Mouse (Mus musculus) neural tube, embryonic 13.5 days (tissue): ENCODE measurements at regions not wholly inside any gene's neighbourhood (a gene's known extent, or its start where the extent isn't known, plus 50 kb on each side); places are given as distances from the start of the nearest gene placed in this dataset.
A peak's percentile ranks its signal among the peaks of the same experiment; 100 is the strongest.

Experiments
- ATAC-seq: fragments of 200-750 bp; cut with Nextera tagmentation; 2 replicates; pipeline ENCODE4 v1.8.0; 2017; ENCODE audit warnings: low read depth, mild to moderate bottlenecking, moderate TSS enrichment, moderate library complexity
- H3K27ac ChIP-seq: fragments of 300-500 bp; sonication (generic); replicated peaks from 2 replicates; pipeline ENCODE4 v1.5.1; 2015; ENCODE audit warnings: moderate library complexity, mild to moderate bottlenecking, inconsistent platforms
- H3K27me3 ChIP-seq: fragments of 300-500 bp; sonication (generic); 2 replicates; pipeline ENCODE4 v1.6.1; 2015; ENCODE audit warnings: mild to moderate bottlenecking, inconsistent platforms
- H3K36me3 ChIP-seq: fragments of 300-500 bp; sonication (generic); 2 replicates; pipeline ENCODE4 v1.6.1; 2015; ENCODE audit warnings: mild to moderate bottlenecking, inconsistent platforms
- H3K4me1 ChIP-seq: fragments of 300-500 bp; sonication (generic); replicated peaks from 2 replicates; pipeline ENCODE4 v1.6.1; 2015; ENCODE audit warnings: inconsistent platforms
- H3K4me2 ChIP-seq: fragments of 300-500 bp; sonication (generic); 2 replicates; pipeline ENCODE4 v1.6.1; 2015; ENCODE audit warnings: inconsistent platforms, mild to moderate bottlenecking, moderate library complexity
- H3K4me3 ChIP-seq: fragments of 300-500 bp; sonication (generic); 2 replicates; pipeline ENCODE4 v1.5.1; 2015; ENCODE audit warnings: mild to moderate bottlenecking, inconsistent platforms
- H3K9ac ChIP-seq: fragments of 300-500 bp; sonication (generic); 2 replicates; pipeline ENCODE4 v1.6.1; 2015; ENCODE audit warnings: moderate library complexity, mild to moderate bottlenecking, inconsistent platforms
- H3K9me3 ChIP-seq: fragments of 300-500 bp; sonication (generic); 2 replicates; pipeline ENCODE4 v1.6.1; 2016; ENCODE audit warnings: inconsistent platforms
- WGBS: fragments of 180-500 bp; shearing (Covaris S2); methylation state at CpG from one replicate; pipeline ENCODE4 v1.1.7; 2015; 5-methylcytosine and 5-hydroxymethylcytosine counted together

- no peak overlapping the region for H3K9ac ChIP-seq
- no peak overlapping the region for H3K27ac ChIP-seq
- WGBS, result 45% methylated on average over 13 of the region's 13 CpGs
- H3K4me1 ChIP-seq, result no peaks in the 10 kb centered on the region
- ATAC-seq, result no peak
- H3K27me3 ChIP-seq, result no peaks in the 10 kb centered on the region
- no peaks in the 10 kb centered on the region for H3K36me3 ChIP-seq
- H3K9me3 ChIP-seq, result peaks cover 3% of the 10 kb centered on the region; the same call in 1 of the 2 replicates
- no peak overlapping the region for H3K4me3 ChIP-seq
- no peak overlapping the region for H3K4me2 ChIP-seq
Measured at GRCm38 (mm10) chr7:139741246-139741903, 57.8 kb upstream of the Cfap46 start.

GRCm38 (mm10) chr7:139746803-139747202, 63.2 kb upstream of the Cfap46 start:
- H3K4me1 ChIP-seq, result peaks cover 12% of the 10 kb centered on the region

GRCm38 (mm10) chr7:139747290-139748067, 63.9 kb upstream of the Cfap46 start:
- Histone ChIP-seq H3K9ac (no peak overlapping the region), H3K4me3 (no peak overlapping the region), H3K4me2 (no peak overlapping the region), H3K4me1 (peaks cover 12% of the 10 kb centered on the region), H3K27ac (peak overlapping the region; percentile 56), H3K9me3 (peaks cover 3% of the 10 kb centered on the region; the same call in 1 of the 2 replicates), H3K27me3 (no peaks in the 10 kb centered on the region), H3K36me3 (no peaks in the 10 kb centered on the region)
- peak; percentile 75; the same call in 1 of the 2 replicates for ATAC-seq
- 55% methylated on average over 11 of the region's 11 CpGs for WGBS

More at GRCm38 (mm10) chr7:139746803-139747202, 63.2 kb upstream of the Cfap46 start:
- Histone ChIP-seq H3K36me3 (no peaks in the 10 kb centered on the region), H3K4me3 (no peak overlapping the region), H3K27ac (0 out of 2 replicates have a peak overlapping the region, but pooled peaks have one; percentile 35), H3K9me3 (peaks cover 3% of the 10 kb centered on the region; the same call in 1 of the 2 replicates), H3K9ac (no peak overlapping the region), H3K27me3 (no peaks in the 10 kb centered on the region), H3K4me2 (no peak overlapping the region)
- ATAC-seq, result peak; percentile 61; the same call in 1 of the 2 replicates
- WGBS, result 52% methylated on average over 1 of the region's 1 CpGs

- H3K9me3 ChIP-seq, result no peaks in the 10 kb centered on the region
- H3K36me3 ChIP-seq, result no peaks in the 10 kb centered on the region
- no peak overlapping the region for H3K9ac ChIP-seq
- WGBS, result 89% methylated on average over 8 of the region's 8 CpGs
- H3K27ac ChIP-seq, result no peak overlapping the region
- no peak for ATAC-seq
- no peaks in the 10 kb centered on the region; the same call in 1 of the 2 replicates for H3K4me1 ChIP-seq
- H3K4me2 ChIP-seq, result no peak overlapping the region
- H3K27me3 ChIP-seq, result no peaks in the 10 kb centered on the region
- no peak overlapping the region for H3K4me3 ChIP-seq
Measured at GRCm38 (mm10) chr7:139755004-139755403, 71.4 kb upstream of the Cfap46 start.

GRCm38 (mm10) chr7:139762522-139762921, 71.5 kb upstream of the Adgra1 start:
- no peaks in the 10 kb centered on the region for H3K9me3 ChIP-seq
- H3K27me3 ChIP-seq, result no peaks in the 10 kb centered on the region
- H3K4me2 ChIP-seq, result no peak overlapping the region
- no peak overlapping the region for H3K4me3 ChIP-seq
- H3K9ac ChIP-seq, result no peak overlapping the region
- WGBS, result 83% methylated on average over 1 of the region's 1 CpGs
- H3K27ac ChIP-seq, result no peak overlapping the region
- ATAC-seq, result no peak
- H3K36me3 ChIP-seq, result no peaks in the 10 kb centered on the region
- H3K4me1 ChIP-seq, result no peaks in the 10 kb centered on the region

- no peak for ATAC-seq
- no peaks in the 10 kb centered on the region for H3K36me3 ChIP-seq
- H3K4me1 ChIP-seq, result no peaks in the 10 kb centered on the region
- no peaks in the 10 kb centered on the region for H3K27me3 ChIP-seq
- H3K9me3 ChIP-seq, result no peaks in the 10 kb centered on the region
- no peak overlapping the region for H3K9ac ChIP-seq
- H3K4me2 ChIP-seq, result no peak overlapping the region
- 73% methylated on average over 4 of the region's 4 CpGs for WGBS
- no peak overlapping the region for H3K27ac ChIP-seq
- no peak overlapping the region for H3K4me3 ChIP-seq
Measured at GRCm38 (mm10) chr7:139763241-139763640, 70.7 kb upstream of the Adgra1 start.

GRCm38 (mm10) chr7:139766296-139766695, 67.7 kb upstream of the Adgra1 start:
- Histone ChIP-seq H3K9ac (no peak overlapping the region), H3K4me1 (no peaks in the 10 kb centered on the region), H3K27me3 (no peaks in the 10 kb centered on the region), H3K27ac (no peak overlapping the region), H3K4me3 (no peak overlapping the region), H3K4me2 (no peak overlapping the region), H3K36me3 (no peaks in the 10 kb centered on the region), H3K9me3 (no peaks in the 10 kb centered on the region)
- ATAC-seq, result no peak
- 62% methylated on average over 3 of the region's 3 CpGs for WGBS

GRCm38 (mm10) chr7:139769167-139769566, 64.8 kb upstream of the Adgra1 start:
- 0 out of 2 replicates have a peak, but pooled peaks cover 4% of the 10 kb centered on the region for H3K9me3 ChIP-seq
- no peak overlapping the region for H3K27ac ChIP-seq
- WGBS, result 17% methylated on average over 1 of the region's 1 CpGs
- H3K4me2 ChIP-seq, result no peak overlapping the region
- ATAC-seq, result no peak
- no peaks in the 10 kb centered on the region for H3K4me1 ChIP-seq
- no peaks in the 10 kb centered on the region for H3K36me3 ChIP-seq
- H3K9ac ChIP-seq, result no peak overlapping the region
- no peak overlapping the region for H3K4me3 ChIP-seq
- H3K27me3 ChIP-seq, result no peaks in the 10 kb centered on the region

- H3K36me3 ChIP-seq, result no peaks in the 10 kb centered on the region
- no peak overlapping the region for H3K9ac ChIP-seq
- WGBS, result 86% methylated on average over 2 of the region's 2 CpGs
- H3K27me3 ChIP-seq, result no peaks in the 10 kb centered on the region
- 0 out of 2 replicates have a peak, but pooled peaks cover 4% of the 10 kb centered on the region for H3K9me3 ChIP-seq
- no peak for ATAC-seq
- no peak overlapping the region for H3K27ac ChIP-seq
- peaks cover 5% of the 10 kb centered on the region; the same call in 1 of the 2 replicates for H3K4me1 ChIP-seq
- H3K4me2 ChIP-seq, result no peak overlapping the region
- H3K4me3 ChIP-seq, result no peak overlapping the region
Measured at GRCm38 (mm10) chr7:139777243-139777642, 56.7 kb upstream of the Adgra1 start.

GRCm38 (mm10) chr7:139779876-139780275, 54.1 kb upstream of the Adgra1 start:
- no peak for ATAC-seq
- H3K9me3 ChIP-seq, result no peaks in the 10 kb centered on the region
- no peak overlapping the region for H3K4me2 ChIP-seq
- peaks cover 5% of the 10 kb centered on the region; the same call in 1 of the 2 replicates for H3K4me1 ChIP-seq
- WGBS, result 93% methylated on average over 3 of the region's 3 CpGs
- H3K27ac ChIP-seq, result no peak overlapping the region
- H3K27me3 ChIP-seq, result no peaks in the 10 kb centered on the region
- H3K9ac ChIP-seq, result no peak overlapping the region
- H3K36me3 ChIP-seq, result no peaks in the 10 kb centered on the region
- H3K4me3 ChIP-seq, result no peak overlapping the region

GRCm38 (mm10) chr7:139781513-139781912, 52.5 kb upstream of the Adgra1 start:
- Histone ChIP-seq H3K4me1 (peaks cover 5% of the 10 kb centered on the region; the same call in 1 of the 2 replicates), H3K9me3 (no peaks in the 10 kb centered on the region)
- 92% methylated on average over 2 of the region's 2 CpGs for WGBS

More at GRCm38 (mm10) chr7:139781513-139781912, 52.5 kb upstream of the Adgra1 start:
- Histone ChIP-seq H3K27ac (no peak overlapping the region), H3K4me3 (no peak overlapping the region), H3K36me3 (no peaks in the 10 kb centered on the region), H3K9ac (no peak overlapping the region), H3K4me2 (no peak overlapping the region), H3K27me3 (no peaks in the 10 kb centered on the region)
- ATAC-seq, result no peak
